Mouse (Mus musculus): ENCODE data around the gene Ptprs. TPM values are rescaled to one million over a fixed set of nuclear protein-coding genes. Genes with fewer than 3 reads are reported as not detected.

Gene Ptprs
- polyA plus RNA-seq, 1 experiment from 2014 or later, result 80.1 TPM

DNA sequence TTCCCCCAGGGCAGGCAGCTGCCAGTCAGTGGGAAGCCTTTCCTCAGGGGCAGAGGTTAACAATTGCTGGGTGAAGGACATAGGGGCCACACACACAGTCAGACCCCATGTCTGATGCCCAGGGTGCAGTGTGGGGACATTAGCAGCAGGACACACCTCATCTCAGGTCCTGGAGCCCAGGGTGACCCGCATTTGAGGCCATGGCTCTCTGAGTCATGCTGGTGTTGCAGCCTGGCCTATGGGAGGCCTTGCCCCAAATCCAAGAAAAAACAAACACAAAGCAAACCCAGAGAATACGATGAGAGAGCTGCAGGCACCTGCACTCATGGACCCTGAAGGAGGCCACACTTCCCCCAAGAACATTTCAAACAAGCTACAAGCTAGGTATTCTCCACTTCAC is 28.6 kb downstream of the Ptprs start:
- Histone ChIP-seq H3K27me3 (ENCODE audit: control insufficient read depth, insufficient read depth, low read length) (no peaks in the 10 kb centered on the region), H3K4me2 (ENCODE audit: low read depth, low read length) (no peak overlapping the region), H3K36me3 (replicated peaks; ENCODE audit: control insufficient read depth, insufficient read depth, low read depth, low read length) (peaks cover 30% of the 10 kb centered on the region), H3K4me1 (ENCODE audit: control insufficient read depth, insufficient read depth, low read length) (no peaks in the 10 kb centered on the region; the same call in 1 of the 2 replicates), H3K27ac (replicated peaks; ENCODE audit: low read depth, low read length) (no peak overlapping the region), H3K9ac (replicated peaks; ENCODE audit: low read length) (no peak overlapping the region), H3K4me3 (ENCODE audit: low read depth, low read length) (no peak overlapping the region), H3K9me3 (replicated peaks; ENCODE audit: control insufficient read depth, low read length) (no peaks in the 10 kb centered on the region)
- no peak for DNase-seq (ENCODE audit: low spot score)
- no peak for ATAC-seq (replicated peaks; ENCODE audit: insufficient number of reproducible peaks, low FRiP score, low TSS enrichment, low read depth)
- WGBS, result 80% methylated on average over 2 of the region's 2 CpGs

DNA sequence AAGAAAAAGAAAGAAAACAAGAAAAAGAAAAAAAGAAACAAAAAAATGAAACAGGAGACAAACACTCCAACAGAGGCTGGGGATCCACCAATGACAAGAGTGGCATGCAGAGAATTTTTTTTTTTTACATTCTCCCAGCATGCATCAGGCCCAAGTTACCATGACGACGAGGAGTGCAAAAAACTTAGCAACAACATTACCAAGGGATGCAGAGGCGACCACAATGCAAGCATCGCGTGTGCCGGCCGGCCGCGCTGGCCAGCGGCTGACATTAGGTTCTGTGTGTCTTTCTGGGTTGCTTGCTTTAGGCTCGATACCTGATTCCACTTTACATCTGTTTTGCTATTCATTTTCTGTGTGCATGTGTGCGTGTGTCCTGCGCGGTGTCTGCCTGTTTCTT is 30.9 kb downstream of the Ptprs start:
- no peak for ATAC-seq (replicated peaks; ENCODE audit: insufficient number of reproducible peaks, low FRiP score, low TSS enrichment, low read depth)
- H3K4me1 ChIP-seq (ENCODE audit: control insufficient read depth, insufficient read depth, low read length), result no peaks in the 10 kb centered on the region; the same call in 1 of the 2 replicates
- no peaks in the 10 kb centered on the region for H3K9me3 ChIP-seq (replicated peaks; ENCODE audit: control insufficient read depth, low read length)
- H3K9ac ChIP-seq (replicated peaks; ENCODE audit: low read length), result no peak overlapping the region
- no peak overlapping the region for H3K4me2 ChIP-seq (ENCODE audit: low read depth, low read length)
- peak; percentile 76 for DNase-seq (ENCODE audit: low spot score)
- 71% methylated on average over 14 of the region's 14 CpGs for WGBS
- H3K27ac ChIP-seq (replicated peaks; ENCODE audit: low read depth, low read length), result no peak overlapping the region
- no peaks in the 10 kb centered on the region for H3K27me3 ChIP-seq (ENCODE audit: control insufficient read depth, insufficient read depth, low read length)
- no peak overlapping the region for H3K4me3 ChIP-seq (ENCODE audit: low read depth, low read length)
- peaks cover 26% of the 10 kb centered on the region for H3K36me3 ChIP-seq (replicated peaks; ENCODE audit: control insufficient read depth, insufficient read depth, low read depth, low read length)

DNA sequence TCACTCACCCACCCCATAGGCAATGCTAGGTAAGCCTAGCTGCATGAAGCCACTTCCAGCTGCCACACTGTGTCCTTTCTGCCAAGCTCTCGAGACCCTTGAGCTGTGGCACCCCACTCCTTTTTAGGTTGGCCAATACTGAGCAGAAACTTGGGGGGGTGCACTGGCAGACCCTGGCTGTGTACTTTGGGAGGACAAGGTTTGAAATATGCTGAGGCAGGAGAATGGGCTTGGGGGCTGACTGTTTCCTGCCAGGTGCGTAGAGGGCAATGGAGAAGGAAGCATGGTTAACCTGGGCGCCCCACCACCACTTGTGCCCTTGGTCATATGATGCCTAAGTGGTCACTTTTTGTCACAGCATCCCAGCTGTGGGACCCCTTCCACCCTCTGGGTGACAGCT is 31.5 kb downstream of the Ptprs start:
- H3K36me3 ChIP-seq (replicated peaks; ENCODE audit: control insufficient read depth, insufficient read depth, low read depth, low read length), result peaks cover 26% of the 10 kb centered on the region
- WGBS, result 91% methylated on average over 3 of the region's 3 CpGs
- H3K9ac ChIP-seq (replicated peaks; ENCODE audit: low read length), result no peak overlapping the region
- ATAC-seq (replicated peaks; ENCODE audit: insufficient number of reproducible peaks, low FRiP score, low TSS enrichment, low read depth) (no peak), DNase-seq (ENCODE audit: low spot score) (no peak)
- no peak overlapping the region for H3K4me2 ChIP-seq (ENCODE audit: low read depth, low read length)
- H3K4me1 ChIP-seq (ENCODE audit: control insufficient read depth, insufficient read depth, low read length), result no peaks in the 10 kb centered on the region; the same call in 1 of the 2 replicates
- no peak overlapping the region for H3K4me3 ChIP-seq (ENCODE audit: low read depth, low read length)
- H3K27me3 ChIP-seq (ENCODE audit: control insufficient read depth, insufficient read depth, low read length), result no peaks in the 10 kb centered on the region
- no peaks in the 10 kb centered on the region for H3K9me3 ChIP-seq (replicated peaks; ENCODE audit: control insufficient read depth, low read length)
- H3K27ac ChIP-seq (replicated peaks; ENCODE audit: low read depth, low read length), result no peak overlapping the region

DNA sequence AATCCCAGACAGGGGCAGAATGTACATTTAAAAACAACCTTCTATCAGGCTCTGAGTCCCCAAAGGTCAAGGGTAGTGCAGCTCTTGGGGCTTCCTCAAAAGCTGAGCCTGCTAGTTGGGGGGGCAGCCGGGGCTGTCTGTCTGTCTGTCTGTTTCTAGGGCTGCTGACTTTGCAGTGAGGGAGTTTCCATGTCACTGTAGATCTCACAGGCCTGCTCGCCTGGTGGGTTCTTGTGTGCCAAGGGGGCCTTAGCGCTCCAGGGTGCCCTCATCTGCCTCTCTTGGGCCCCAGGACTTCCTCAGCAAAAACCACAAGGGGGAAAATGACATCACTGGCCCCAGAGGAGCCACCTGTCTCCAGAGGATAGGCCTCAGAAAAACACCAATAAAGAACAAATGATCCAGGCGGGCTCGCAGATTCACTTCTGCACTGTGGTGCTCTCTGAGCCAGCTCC is 32.9 kb downstream of the Ptprs start:
- ATAC-seq (replicated peaks; ENCODE audit: insufficient number of reproducible peaks, low FRiP score, low TSS enrichment, low read depth) (no peak), DNase-seq (ENCODE audit: low spot score) (no peak)
- H3K27ac ChIP-seq (replicated peaks; ENCODE audit: low read depth, low read length), result no peak overlapping the region
- no peak overlapping the region for H3K4me2 ChIP-seq (ENCODE audit: low read depth, low read length)
- H3K4me1 ChIP-seq (ENCODE audit: control insufficient read depth, insufficient read depth, low read length), result no peaks in the 10 kb centered on the region; the same call in 1 of the 2 replicates
- H3K36me3 ChIP-seq (replicated peaks; ENCODE audit: control insufficient read depth, insufficient read depth, low read depth, low read length), result peaks cover 20% of the 10 kb centered on the region
- H3K9ac ChIP-seq (replicated peaks; ENCODE audit: low read length), result no peak overlapping the region
- WGBS, result 83% methylated on average over 5 of the region's 5 CpGs
- no peaks in the 10 kb centered on the region for H3K27me3 ChIP-seq (ENCODE audit: control insufficient read depth, insufficient read depth, low read length)
- H3K4me3 ChIP-seq (ENCODE audit: low read depth, low read length), result no peak overlapping the region
- H3K9me3 ChIP-seq (replicated peaks; ENCODE audit: control insufficient read depth, low read length), result no peaks in the 10 kb centered on the region

DNA sequence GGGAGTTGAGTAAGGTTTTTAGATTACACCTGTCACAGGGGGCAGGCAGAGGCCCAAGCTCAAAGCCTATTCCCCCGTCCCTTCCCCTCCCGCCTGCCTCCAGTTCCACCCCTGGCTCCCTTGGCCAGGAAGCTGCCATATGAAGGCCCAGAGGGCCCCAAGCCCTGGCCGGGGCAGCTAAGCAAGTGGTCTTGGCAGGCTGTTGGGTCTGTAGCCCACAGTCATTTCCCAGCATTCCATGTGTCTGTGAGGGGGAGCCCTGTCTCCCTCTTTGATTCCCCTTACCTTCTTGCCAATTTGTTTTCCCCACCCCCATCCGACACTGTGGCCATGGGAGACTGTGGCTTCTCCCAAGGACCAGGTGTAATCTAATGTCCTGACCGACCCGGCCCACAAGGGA is 34.0 kb downstream of the Ptprs start:
- ATAC-seq (replicated peaks; ENCODE audit: insufficient number of reproducible peaks, low FRiP score, low TSS enrichment, low read depth), result no peak
- no peak overlapping the region for H3K4me3 ChIP-seq (ENCODE audit: low read depth, low read length)
- no peaks in the 10 kb centered on the region for H3K9me3 ChIP-seq (replicated peaks; ENCODE audit: control insufficient read depth, low read length)
- no peaks in the 10 kb centered on the region for H3K27me3 ChIP-seq (ENCODE audit: control insufficient read depth, insufficient read depth, low read length)
- H3K36me3 ChIP-seq (replicated peaks; ENCODE audit: control insufficient read depth, insufficient read depth, low read depth, low read length), result peaks cover 26% of the 10 kb centered on the region
- no peak overlapping the region for H3K27ac ChIP-seq (replicated peaks; ENCODE audit: low read depth, low read length)
- 85% methylated on average over 6 of the region's 6 CpGs for WGBS
- no peaks in the 10 kb centered on the region; the same call in 1 of the 2 replicates for H3K4me1 ChIP-seq (ENCODE audit: control insufficient read depth, insufficient read depth, low read length)
- no peak overlapping the region for H3K9ac ChIP-seq (replicated peaks; ENCODE audit: low read length)
- H3K4me2 ChIP-seq (ENCODE audit: low read depth, low read length), result no peak overlapping the region
- DNase-seq (ENCODE audit: low spot score), result no peak

DNA sequence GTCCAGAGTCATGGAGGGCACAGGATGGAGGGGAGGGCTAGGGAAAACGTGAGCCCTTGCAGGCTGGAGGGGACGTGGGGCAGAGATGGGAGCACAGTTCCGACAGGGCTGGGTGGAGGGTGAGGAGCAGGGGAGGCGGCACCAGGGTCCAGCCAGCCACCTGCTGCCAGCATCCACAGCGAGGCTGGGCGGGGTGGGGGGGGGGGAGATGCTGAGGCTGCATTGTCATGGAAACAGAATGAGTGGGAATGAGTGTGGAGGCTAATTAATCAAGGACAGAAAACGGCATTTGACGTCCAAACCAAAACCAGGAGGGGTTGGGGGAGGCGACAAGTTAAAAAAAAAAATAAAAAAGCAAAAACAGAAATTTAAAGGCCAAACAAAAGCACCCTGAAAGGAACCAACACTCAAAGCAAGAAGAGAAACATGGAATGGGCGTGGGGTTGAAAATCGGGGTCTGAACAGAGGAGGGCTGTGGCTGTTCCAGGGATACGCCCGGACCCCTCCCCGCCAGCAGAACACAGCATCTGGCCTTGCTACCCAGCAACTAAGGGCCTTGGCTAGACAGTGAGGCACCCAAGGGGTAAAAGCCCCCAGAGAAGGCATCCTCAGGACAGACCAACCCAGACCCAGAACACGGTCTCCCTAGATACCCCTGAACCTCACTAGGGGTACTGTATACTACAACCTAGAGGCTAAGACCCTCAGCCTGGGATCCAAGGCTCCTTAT is 36.4 kb downstream of the Ptprs start:
- no peak overlapping the region for H3K4me2 ChIP-seq (ENCODE audit: low read depth, low read length)
- no peaks in the 10 kb centered on the region for H3K27me3 ChIP-seq (ENCODE audit: control insufficient read depth, insufficient read depth, low read length)
- no peak for DNase-seq (ENCODE audit: low spot score)
- no peaks in the 10 kb centered on the region for H3K4me1 ChIP-seq (ENCODE audit: control insufficient read depth, insufficient read depth, low read length)
- peak; percentile 40; the same call in 1 of the 2 replicates for ATAC-seq (replicated peaks; ENCODE audit: insufficient number of reproducible peaks, low FRiP score, low TSS enrichment, low read depth)
- WGBS, result 85% methylated on average over 15 of the region's 15 CpGs
- H3K4me3 ChIP-seq (ENCODE audit: low read depth, low read length), result no peak overlapping the region
- H3K9ac ChIP-seq (replicated peaks; ENCODE audit: low read length), result no peak overlapping the region
- H3K27ac ChIP-seq (replicated peaks; ENCODE audit: low read depth, low read length), result no peak overlapping the region
- H3K9me3 ChIP-seq (replicated peaks; ENCODE audit: control insufficient read depth, low read length), result no peaks in the 10 kb centered on the region
- H3K36me3 ChIP-seq (replicated peaks; ENCODE audit: control insufficient read depth, insufficient read depth, low read depth, low read length), result peaks cover 35% of the 10 kb centered on the region

DNA sequence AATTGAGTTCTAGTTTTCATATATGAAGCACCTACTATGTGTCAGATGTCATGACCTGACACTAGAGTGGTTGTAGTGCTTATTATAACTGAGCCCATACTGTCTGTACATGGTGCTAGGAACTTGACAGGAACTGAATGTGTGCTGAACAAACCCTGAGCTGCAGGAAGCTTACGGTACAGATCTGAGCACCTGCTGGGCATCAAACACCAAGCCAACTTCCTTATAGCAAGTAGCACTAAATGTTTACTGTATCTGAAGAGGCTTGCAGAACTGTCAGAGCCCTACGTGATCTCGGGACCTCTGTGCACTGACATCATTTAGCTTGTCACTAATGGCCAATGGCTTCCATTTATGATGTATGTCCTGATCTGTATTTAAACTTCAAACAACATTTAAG is 44.7 kb downstream of the Ptprs start:
- Histone ChIP-seq H3K9ac (replicated peaks; ENCODE audit: low read length) (no peak overlapping the region), H3K4me1 (ENCODE audit: control insufficient read depth, insufficient read depth, low read length) (no peaks in the 10 kb centered on the region), H3K36me3 (replicated peaks; ENCODE audit: control insufficient read depth, insufficient read depth, low read depth, low read length) (peaks cover 22% of the 10 kb centered on the region), H3K4me2 (ENCODE audit: low read depth, low read length) (no peak overlapping the region), H3K27me3 (ENCODE audit: control insufficient read depth, insufficient read depth, low read length) (no peaks in the 10 kb centered on the region), H3K4me3 (ENCODE audit: low read depth, low read length) (no peak overlapping the region), H3K27ac (replicated peaks; ENCODE audit: low read depth, low read length) (no peak overlapping the region), H3K9me3 (replicated peaks; ENCODE audit: control insufficient read depth, low read length) (no peaks in the 10 kb centered on the region)
- WGBS, result 91% methylated on average over 3 of the region's 3 CpGs
- ATAC-seq (replicated peaks; ENCODE audit: insufficient number of reproducible peaks, low FRiP score, low TSS enrichment, low read depth), result no peak
- DNase-seq (ENCODE audit: low spot score), result no peak

DNA sequence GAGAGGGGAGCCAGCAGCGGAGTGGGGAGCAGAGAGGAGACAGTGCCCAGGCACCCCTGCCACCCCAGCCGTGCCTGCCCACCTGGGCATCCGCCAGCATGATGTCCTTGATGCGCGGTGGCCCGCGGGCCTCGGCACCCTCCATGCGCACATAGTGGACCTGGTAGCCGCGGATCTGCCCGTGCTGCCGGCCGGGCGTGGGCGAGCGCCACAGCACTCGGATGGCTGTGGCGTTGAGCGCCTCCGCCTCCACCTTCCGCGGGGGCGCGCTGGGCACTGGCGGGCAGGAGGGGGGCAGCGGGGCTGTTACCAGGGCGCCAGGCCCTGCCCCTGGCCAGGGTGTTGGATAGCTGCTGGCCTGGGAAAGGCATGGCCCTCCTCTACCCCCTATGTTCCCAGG is 48.4 kb downstream of the Ptprs start:
- H3K9ac ChIP-seq (replicated peaks; ENCODE audit: low read length), result no peak overlapping the region
- no peaks in the 10 kb centered on the region for H3K27me3 ChIP-seq (ENCODE audit: control insufficient read depth, insufficient read depth, low read length)
- peaks cover 16% of the 10 kb centered on the region for H3K36me3 ChIP-seq (replicated peaks; ENCODE audit: control insufficient read depth, insufficient read depth, low read depth, low read length)
- WGBS, result 68% methylated on average over 28 of the region's 28 CpGs
- DNase-seq (ENCODE audit: low spot score), result no peak
- ATAC-seq (replicated peaks; ENCODE audit: insufficient number of reproducible peaks, low FRiP score, low TSS enrichment, low read depth), result no peak
- H3K4me1 ChIP-seq (ENCODE audit: control insufficient read depth, insufficient read depth, low read length), result no peaks in the 10 kb centered on the region; the same call in 1 of the 2 replicates
- H3K27ac ChIP-seq (replicated peaks; ENCODE audit: low read depth, low read length), result no peak overlapping the region
- H3K9me3 ChIP-seq (replicated peaks; ENCODE audit: control insufficient read depth, low read length), result no peaks in the 10 kb centered on the region
- no peak overlapping the region for H3K4me2 ChIP-seq (ENCODE audit: low read depth, low read length)
- no peak overlapping the region for H3K4me3 ChIP-seq (ENCODE audit: low read depth, low read length)
